Mouse (Mus musculus) midbrain, embryonic 11.5 days (tissue): ENCODE data around the gene Sfxn5. TPM values are rescaled to one million over a fixed set of nuclear protein-coding genes. Genes with fewer than 3 reads are reported as not detected.

ENCODE experiments used
- ATAC-seq: fragments of 200-750 bp; cut with Nextera tagmentation; 2 replicates; pipeline ENCODE4 v1.8.0; 2017; ENCODE audit warnings: moderate TSS enrichment, moderate library complexity; ENCODE audit not compliant: low FRiP score
- DNase-seq: peaks from one replicate; pipeline ENCODE4 v3.0.0; 2015; ENCODE audit warnings: low spot score; ENCODE audit errors: missing footprints
- H3K27ac ChIP-seq: fragments of 300-500 bp; sonication (generic); 2 replicates; pipeline ENCODE4 v1.5.1; 2014; ENCODE audit warnings: low read depth, low read length
- H3K27me3 ChIP-seq: fragments of 300-500 bp; sonication (generic); 2 replicates; pipeline ENCODE4 v1.6.1; 2014; ENCODE audit warnings: mild to moderate bottlenecking, low read length, moderate library complexity, mixed read lengths; ENCODE audit not compliant: control insufficient read depth, insufficient read depth
- H3K36me3 ChIP-seq: fragments of 300-500 bp; sonication (generic); 2 replicates; pipeline ENCODE4 v1.6.1; 2014; ENCODE audit warnings: mild to moderate bottlenecking, low read length, moderate library complexity, mixed read lengths; ENCODE audit not compliant: control insufficient read depth, insufficient read depth
- H3K4me1 ChIP-seq: fragments of 300-500 bp; sonication (generic); 2 replicates; pipeline ENCODE4 v1.6.1; 2014; ENCODE audit warnings: low read length; ENCODE audit not compliant: control insufficient read depth, insufficient read depth
- H3K4me2 ChIP-seq: fragments of 300-500 bp; sonication (generic); 2 replicates; pipeline ENCODE4 v1.6.1; 2014; ENCODE audit warnings: mild to moderate bottlenecking, moderate library complexity
- H3K4me3 ChIP-seq: fragments of 300-500 bp; sonication (generic); 2 replicates; pipeline ENCODE4 v1.5.1; 2014; ENCODE audit warnings: low read depth, low read length
- H3K9ac ChIP-seq: fragments of 300-500 bp; sonication (generic); 2 replicates; pipeline ENCODE4 v1.6.1; 2014; ENCODE audit warnings: low read length
- H3K9me3 ChIP-seq: fragments of 300-500 bp; sonication (generic); 2 replicates; pipeline ENCODE4 v1.6.1; 2016; ENCODE audit warnings: low read length; ENCODE audit not compliant: control insufficient read depth
- WGBS: fragments of 180-500 bp; shearing (Covaris S2); extraction: QIAGEN DNeasy Blood & Tissue Kit; methylation state at CpG from one replicate; pipeline ENCODE4 v1.1.7; 2014; 5-methylcytosine and 5-hydroxymethylcytosine counted together
- polyA plus RNA-seq: library from polyadenylated mRNA; unstranded; fragments of >200 nt; fragmentation: Nextera tagmentation; extraction: Ambion mirVana; gene quantifications from 2 replicates; pipeline ENCODE4 v1.2.1, GENCODE M21; 2014

Sfxn5 gene
- polyA plus RNA-seq, 1 experiment from 2014 or later, result 6.2 TPM

- no peaks in the 10 kb centered on the region for H3K9me3 ChIP-seq
- 88% methylated on average over 16 of the region's 16 CpGs for WGBS
- ATAC-seq (no peak), DNase-seq (peak; percentile 54)
- H3K27me3 ChIP-seq, result no peaks in the 10 kb centered on the region
- no peak overlapping the region for H3K27ac ChIP-seq
- no peak overlapping the region for H3K4me3 ChIP-seq
- H3K36me3 ChIP-seq, result no peaks in the 10 kb centered on the region
- peaks cover 2% of the 10 kb centered on the region; the same call in 1 of the 2 replicates for H3K4me1 ChIP-seq
- H3K9ac ChIP-seq, result no peak overlapping the region
- no peak overlapping the region for H3K4me2 ChIP-seq
Measured at GRCm38 (mm10) chr6:85290869-85291824, 42.1 kb downstream of the Sfxn5 start.

GRCm38 (mm10) chr6:85288193-85288857 is 44.9 kb downstream of the Sfxn5 start:
- ATAC-seq (no peak), DNase-seq (peak; percentile 37)
- H3K27me3 ChIP-seq, result no peaks in the 10 kb centered on the region
- no peak overlapping the region for H3K9ac ChIP-seq
- WGBS, result 91% methylated on average over 4 of the region's 4 CpGs
- no peak overlapping the region for H3K4me3 ChIP-seq
- H3K36me3 ChIP-seq, result no peaks in the 10 kb centered on the region
- H3K27ac ChIP-seq, result no peak overlapping the region
- H3K9me3 ChIP-seq, result no peaks in the 10 kb centered on the region
- no peak overlapping the region for H3K4me2 ChIP-seq
- no peaks in the 10 kb centered on the region; the same call in 1 of the 2 replicates for H3K4me1 ChIP-seq

- Histone ChIP-seq H3K4me2 (no peak overlapping the region), H3K4me1 (no peaks in the 10 kb centered on the region), H3K27ac (no peak overlapping the region), H3K9me3 (no peaks in the 10 kb centered on the region), H3K4me3 (no peak overlapping the region), H3K9ac (no peak overlapping the region), H3K27me3 (no peaks in the 10 kb centered on the region), H3K36me3 (no peaks in the 10 kb centered on the region)
- peak; percentile 19 for DNase-seq
- WGBS, result 88% methylated on average over 13 of the region's 13 CpGs
- ATAC-seq, result no peak
Measured at GRCm38 (mm10) chr6:85286283-85287047, 46.8 kb downstream of the Sfxn5 start.

DNA sequence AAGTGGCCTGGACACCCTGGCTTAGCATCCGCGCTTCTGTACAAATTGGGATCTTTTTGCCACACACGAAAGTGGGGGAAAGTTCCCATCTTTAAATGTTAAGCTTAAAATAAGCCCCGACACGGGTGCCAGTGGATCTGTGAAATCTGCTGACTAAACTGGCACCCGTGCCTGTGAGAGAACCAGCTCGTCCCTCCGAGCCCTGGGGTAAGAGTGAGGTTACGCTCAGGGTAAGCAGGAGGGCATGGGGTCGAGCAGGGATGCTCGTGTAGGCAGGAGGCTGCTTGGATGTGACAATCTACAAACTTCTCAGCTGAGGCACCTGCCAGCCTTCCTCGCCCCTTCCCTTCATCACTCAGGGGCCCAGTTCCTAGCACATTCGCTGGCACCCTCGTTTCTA is 52.4 kb downstream of the Sfxn5 start:
- Histone ChIP-seq H3K36me3 (no peaks in the 10 kb centered on the region), H3K4me3 (no peak overlapping the region), H3K4me1 (no peaks in the 10 kb centered on the region), H3K27me3 (no peaks in the 10 kb centered on the region), H3K4me2 (no peak overlapping the region), H3K27ac (no peak overlapping the region), H3K9me3 (no peaks in the 10 kb centered on the region), H3K9ac (no peak overlapping the region)
- no peak for ATAC-seq
- no peak for DNase-seq
- 88% methylated on average over 14 of the region's 14 CpGs for WGBS

GRCm38 (mm10) chr6:85276571-85276970 is 56.7 kb downstream of the Sfxn5 start:
- H3K4me3 ChIP-seq, result no peak overlapping the region
- H3K4me1 ChIP-seq, result no peaks in the 10 kb centered on the region
- H3K27me3 ChIP-seq, result no peaks in the 10 kb centered on the region
- H3K27ac ChIP-seq, result no peak overlapping the region
- no peaks in the 10 kb centered on the region for H3K36me3 ChIP-seq
- WGBS, result 81% methylated on average over 8 of the region's 8 CpGs
- DNase-seq (peak; percentile 45), ATAC-seq (no peak)
- no peak overlapping the region for H3K9ac ChIP-seq
- H3K9me3 ChIP-seq, result no peaks in the 10 kb centered on the region
- H3K4me2 ChIP-seq, result no peak overlapping the region

DNA sequence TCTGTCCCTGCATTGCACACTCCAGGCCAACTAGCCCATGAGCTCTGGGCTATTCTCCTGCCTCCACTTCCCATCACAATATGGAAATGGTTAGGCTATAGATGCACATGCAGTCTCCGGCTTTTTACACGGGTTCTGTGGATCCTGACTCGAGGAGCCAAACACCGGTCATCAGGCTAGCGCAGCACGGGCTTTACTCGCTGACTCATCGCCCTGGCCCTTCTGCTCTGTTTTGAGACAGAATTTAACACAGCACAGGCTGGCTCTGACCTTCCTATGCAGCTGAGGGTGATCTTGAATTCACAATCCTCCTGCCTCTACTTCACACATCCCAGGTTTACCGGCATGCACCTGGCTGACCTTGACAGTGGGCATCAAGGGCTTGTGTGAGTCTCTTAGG is 60.8 kb downstream of the Sfxn5 start:
- Histone ChIP-seq H3K27me3 (0 out of 2 replicates have a peak, but pooled peaks cover under 1% of the 10 kb centered on the region), H3K36me3 (no peaks in the 10 kb centered on the region), H3K4me3 (no peak overlapping the region), H3K9me3 (no peaks in the 10 kb centered on the region), H3K9ac (no peak overlapping the region), H3K4me1 (no peaks in the 10 kb centered on the region), H3K27ac (no peak overlapping the region), H3K4me2 (no peak overlapping the region)
- 92% methylated on average over 9 of the region's 9 CpGs for WGBS
- ATAC-seq (no peak), DNase-seq (no peak)

GRCm38 (mm10) chr6:85266060-85266459 is 67.2 kb downstream of the Sfxn5 start:
- WGBS, result 40% methylated on average over 6 of the region's 6 CpGs
- peaks cover 15% of the 10 kb centered on the region for H3K4me1 ChIP-seq
- no peaks in the 10 kb centered on the region for H3K9me3 ChIP-seq
- no peak overlapping the region for H3K9ac ChIP-seq
- no peak overlapping the region for H3K4me2 ChIP-seq
- 0 out of 2 replicates have a peak, but pooled peaks cover 4% of the 10 kb centered on the region for H3K27me3 ChIP-seq
- no peak for DNase-seq
- no peak for ATAC-seq
- no peak overlapping the region for H3K27ac ChIP-seq
- no peaks in the 10 kb centered on the region for H3K36me3 ChIP-seq
- no peak overlapping the region for H3K4me3 ChIP-seq

DNA sequence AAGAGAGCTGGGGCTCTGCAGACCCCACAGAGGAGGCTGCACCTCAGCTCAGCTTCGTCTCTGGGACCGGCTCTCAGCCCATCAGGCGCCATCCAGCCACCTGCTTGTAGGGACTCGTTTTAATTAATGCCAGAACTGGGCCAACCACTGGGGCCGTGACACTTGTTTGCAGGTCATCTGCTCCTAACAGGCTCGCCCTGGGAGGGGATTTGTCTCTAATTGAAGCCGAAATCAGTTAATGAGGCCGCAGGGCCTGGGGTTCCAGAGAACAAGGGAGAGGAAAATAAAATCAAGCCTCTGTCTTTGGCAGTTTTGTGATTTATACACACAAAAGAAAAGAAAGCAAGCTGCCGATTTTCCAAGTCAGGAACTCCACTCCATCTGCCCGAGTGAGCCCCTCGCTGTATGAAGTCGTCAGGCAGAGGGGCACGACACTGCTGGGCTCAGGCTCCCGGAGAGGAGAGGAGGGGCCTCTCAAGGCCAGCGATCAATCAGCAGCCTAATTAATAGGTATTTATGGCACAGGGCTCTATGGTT is 68.2 kb downstream of the Sfxn5 start:
- Histone ChIP-seq H3K27me3 (0 out of 2 replicates have a peak, but pooled peaks cover 4% of the 10 kb centered on the region), H3K4me3 (no peak overlapping the region), H3K36me3 (no peaks in the 10 kb centered on the region), H3K4me2 (peak overlapping the region; percentile 28; the same call in 1 of the 2 replicates), H3K9ac (peak overlapping the region; percentile 13; the same call in 1 of the 2 replicates), H3K9me3 (no peaks in the 10 kb centered on the region), H3K27ac (no peak overlapping the region), H3K4me1 (peaks cover 15% of the 10 kb centered on the region)
- peak; percentile 89 for DNase-seq
- WGBS, result 4% methylated on average over 15 of the region's 15 CpGs
- peak; percentile 68 for ATAC-seq
